Mouse (Mus musculus): ENCODE data around the gene Epb41. TPM values are rescaled to one million over a fixed set of nuclear protein-coding genes. Genes with fewer than 3 reads are reported as not detected.

The Epb41 gene
- polyA plus RNA-seq, 1 experiment from 2014 or later = 73.3 TPM

DNA sequence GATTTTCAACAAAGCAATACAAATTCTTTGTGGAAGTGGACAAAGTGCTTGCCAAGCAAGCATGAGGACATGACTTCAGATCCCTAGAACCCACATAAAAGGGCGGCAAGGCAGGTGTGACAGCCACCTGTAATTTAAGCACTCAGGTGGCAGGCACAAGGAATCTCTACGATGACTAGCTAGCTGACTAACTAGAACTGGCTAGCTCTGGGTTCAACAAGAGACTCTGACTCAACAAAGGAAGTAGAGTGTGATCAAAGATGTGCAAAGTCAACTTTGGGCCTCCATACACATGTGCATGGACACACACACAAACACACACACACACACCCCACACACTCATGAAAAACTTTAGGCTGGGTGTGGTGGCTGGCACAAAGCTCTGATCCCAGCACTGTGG is 35.6 kb downstream of the Epb41 start:
- no peak for ATAC-seq (ENCODE audit: low FRiP score)
- WGBS = 98% methylated on average over 2 of the region's 2 CpGs
- H3K9me3 ChIP-seq (ENCODE audit: control insufficient read depth, low read length) = no peaks in the 10 kb centered on the region
- no peak overlapping the region for H3K4me3 ChIP-seq (replicated peaks; ENCODE audit: low read length)
- no peaks in the 10 kb centered on the region for H3K36me3 ChIP-seq (replicated peaks; ENCODE audit: control insufficient read depth, insufficient read depth)
- no peaks in the 10 kb centered on the region for H3K27me3 ChIP-seq (ENCODE audit: control insufficient read depth, insufficient read depth, low read length)
- H3K27ac ChIP-seq = no peak overlapping the region
- no peak for DNase-seq (ENCODE audit: low spot score)
- no peak overlapping the region for H3K9ac ChIP-seq
- H3K4me1 ChIP-seq (replicated peaks; ENCODE audit: control insufficient read depth, insufficient read depth, low read length) = peaks cover 28% of the 10 kb centered on the region
- no peak overlapping the region for H3K4me2 ChIP-seq (replicated peaks)

DNA sequence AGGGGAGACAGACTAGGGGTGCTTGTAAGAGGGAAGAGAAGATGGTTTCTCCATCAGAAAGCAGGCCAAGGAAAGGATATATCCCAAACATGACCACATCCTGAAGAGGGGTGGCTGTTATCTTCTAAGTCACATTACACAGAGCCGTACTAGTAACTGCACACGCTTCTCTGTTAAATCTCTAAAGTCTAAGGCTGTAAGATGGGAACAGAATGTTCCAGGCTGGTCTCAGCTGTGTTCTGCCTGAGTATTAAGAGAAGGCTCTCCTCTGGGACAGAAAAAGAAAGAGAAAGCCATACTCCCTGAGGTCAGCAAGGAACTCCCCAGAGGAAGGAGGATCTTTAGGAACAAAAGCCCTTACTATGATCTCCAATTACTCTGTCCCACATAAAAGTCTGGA is 36.3 kb downstream of the Epb41 start:
- no peak overlapping the region for H3K9ac ChIP-seq
- peak overlapping the region; percentile 3; the same call in 1 of the 2 replicates for H3K27ac ChIP-seq

DNA sequence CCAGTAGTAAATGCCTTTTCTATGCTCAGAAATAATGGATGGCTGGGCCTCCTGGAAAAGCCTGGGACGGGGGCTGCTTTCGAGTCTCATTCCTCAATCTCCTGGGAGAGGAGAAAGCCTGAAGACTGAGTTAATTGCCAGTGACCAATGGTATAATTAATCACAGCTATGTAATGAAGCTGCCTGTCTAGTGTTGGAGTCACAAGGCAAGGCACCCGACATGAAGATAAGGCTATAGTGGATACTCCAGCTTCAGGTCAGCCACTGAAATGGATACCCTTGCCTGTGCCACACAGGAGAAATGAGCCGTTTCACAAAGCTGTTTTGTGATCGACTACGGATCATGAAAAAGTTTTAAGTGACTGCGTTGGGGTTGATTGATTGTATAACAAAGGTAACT is 37.1 kb downstream of the Epb41 start:
- Histone ChIP-seq H3K4me3 (replicated peaks; ENCODE audit: low read length) (no peak overlapping the region), H3K36me3 (replicated peaks; ENCODE audit: control insufficient read depth, insufficient read depth) (no peaks in the 10 kb centered on the region), H3K9ac (no peak overlapping the region), H3K9me3 (ENCODE audit: control insufficient read depth, low read length) (no peaks in the 10 kb centered on the region), H3K27ac (0 out of 2 replicates have a peak overlapping the region, but pooled peaks have one; percentile 3), H3K4me1 (replicated peaks; ENCODE audit: control insufficient read depth, insufficient read depth, low read length) (peaks cover 24% of the 10 kb centered on the region), H3K27me3 (ENCODE audit: control insufficient read depth, insufficient read depth, low read length) (no peaks in the 10 kb centered on the region), H3K4me2 (replicated peaks) (0 out of 2 replicates have a peak overlapping the region, but pooled peaks have one; percentile 6)
- WGBS = 28% methylated on average over 7 of the region's 7 CpGs
- DNase-seq (ENCODE audit: low spot score) (no peak), ATAC-seq (ENCODE audit: low FRiP score) (no peak)

More for the DNA sequence above, 36.3 kb downstream of the Epb41 start:
- no peak overlapping the region for H3K4me3 ChIP-seq (replicated peaks; ENCODE audit: low read length)
- H3K4me2 ChIP-seq (replicated peaks) = no peak overlapping the region
- no peaks in the 10 kb centered on the region for H3K9me3 ChIP-seq (ENCODE audit: control insufficient read depth, low read length)
- peaks cover 25% of the 10 kb centered on the region for H3K4me1 ChIP-seq (replicated peaks; ENCODE audit: control insufficient read depth, insufficient read depth, low read length)
- no peak for ATAC-seq (ENCODE audit: low FRiP score)
- H3K36me3 ChIP-seq (replicated peaks; ENCODE audit: control insufficient read depth, insufficient read depth) = no peaks in the 10 kb centered on the region
- H3K27me3 ChIP-seq (ENCODE audit: control insufficient read depth, insufficient read depth, low read length) = no peaks in the 10 kb centered on the region
- WGBS = 51% methylated on average over 2 of the region's 2 CpGs
- no peak for DNase-seq (ENCODE audit: low spot score)

DNA sequence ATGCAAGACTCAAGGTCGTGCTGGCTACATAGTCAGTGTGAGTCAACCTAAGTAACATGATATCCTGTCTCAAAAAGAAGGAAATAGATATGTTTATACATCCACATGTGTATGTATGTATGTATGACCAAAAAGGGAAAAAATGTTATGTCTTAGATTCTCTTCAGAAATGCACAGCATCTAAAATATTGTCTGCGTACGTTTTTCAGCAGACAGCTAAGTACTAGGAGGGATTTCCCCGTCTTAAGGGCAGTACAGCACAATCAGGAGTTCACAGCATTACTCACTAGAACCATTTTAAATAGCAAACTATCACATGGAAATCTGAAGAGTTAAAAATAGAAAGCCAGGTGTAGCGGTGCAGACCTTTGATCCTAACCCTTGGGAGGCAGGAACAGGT is 38.0 kb downstream of the Epb41 start:
- 82% methylated on average over 5 of the region's 5 CpGs for WGBS
- DNase-seq (ENCODE audit: low spot score) = no peak
- Histone ChIP-seq H3K9ac (no peak overlapping the region), H3K9me3 (ENCODE audit: control insufficient read depth, low read length) (no peaks in the 10 kb centered on the region), H3K4me1 (replicated peaks; ENCODE audit: control insufficient read depth, insufficient read depth, low read length) (peaks cover 24% of the 10 kb centered on the region), H3K4me2 (replicated peaks) (no peak overlapping the region), H3K27ac (peak overlapping the region; percentile 17; the same call in 1 of the 2 replicates), H3K4me3 (replicated peaks; ENCODE audit: low read length) (no peak overlapping the region), H3K27me3 (ENCODE audit: control insufficient read depth, insufficient read depth, low read length) (no peaks in the 10 kb centered on the region), H3K36me3 (replicated peaks; ENCODE audit: control insufficient read depth, insufficient read depth) (no peaks in the 10 kb centered on the region)
- ATAC-seq (ENCODE audit: low FRiP score) = no peak

GRCm38 (mm10) chr4:132034242-132034641 is 40.9 kb downstream of the Epb41 start:
- Histone ChIP-seq H3K4me3 (replicated peaks; ENCODE audit: low read length) (no peak overlapping the region), H3K4me2 (replicated peaks) (no peak overlapping the region), H3K9ac (no peak overlapping the region), H3K4me1 (replicated peaks; ENCODE audit: control insufficient read depth, insufficient read depth, low read length) (peaks cover 21% of the 10 kb centered on the region), H3K36me3 (replicated peaks; ENCODE audit: control insufficient read depth, insufficient read depth) (no peaks in the 10 kb centered on the region), H3K27me3 (ENCODE audit: control insufficient read depth, insufficient read depth, low read length) (no peaks in the 10 kb centered on the region), H3K9me3 (ENCODE audit: control insufficient read depth, low read length) (no peaks in the 10 kb centered on the region), H3K27ac (0 out of 2 replicates have a peak overlapping the region, but pooled peaks have one; percentile 57)
- ATAC-seq (ENCODE audit: low FRiP score) (no peak), DNase-seq (ENCODE audit: low spot score) (no peak)
- WGBS = 10% methylated on average over 2 of the region's 2 CpGs

DNA sequence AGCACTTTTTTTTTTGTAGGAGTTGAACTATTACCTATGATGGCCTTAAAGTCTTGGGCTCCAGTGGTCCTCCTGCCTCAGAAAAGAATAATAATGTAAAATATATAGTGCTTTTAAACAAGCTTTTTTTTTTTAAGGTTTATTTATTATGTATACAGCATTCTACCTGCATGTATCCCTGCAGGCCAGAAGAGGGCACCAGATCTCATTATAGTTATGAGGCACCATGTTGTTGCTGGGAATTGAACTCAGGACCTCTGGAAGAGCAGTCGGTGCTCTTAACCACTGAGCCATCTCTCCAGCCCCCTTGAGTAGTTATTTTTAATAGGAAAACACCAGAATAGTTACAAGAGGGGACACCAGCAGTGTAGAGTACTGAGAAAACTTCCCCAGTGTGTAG is 41.9 kb downstream of the Epb41 start:
- Histone ChIP-seq H3K4me1 (replicated peaks; ENCODE audit: control insufficient read depth, insufficient read depth, low read length) (peaks cover 18% of the 10 kb centered on the region), H3K9ac (no peak overlapping the region), H3K36me3 (replicated peaks; ENCODE audit: control insufficient read depth, insufficient read depth) (no peaks in the 10 kb centered on the region), H3K4me3 (replicated peaks; ENCODE audit: low read length) (no peak overlapping the region), H3K27me3 (ENCODE audit: control insufficient read depth, insufficient read depth, low read length) (no peaks in the 10 kb centered on the region), H3K27ac (no peak overlapping the region), H3K9me3 (ENCODE audit: control insufficient read depth, low read length) (no peaks in the 10 kb centered on the region), H3K4me2 (replicated peaks) (no peak overlapping the region)
- 76% methylated on average over 1 of the region's 1 CpGs for WGBS
- no peak for ATAC-seq (ENCODE audit: low FRiP score)
- no peak for DNase-seq (ENCODE audit: low spot score)

DNA sequence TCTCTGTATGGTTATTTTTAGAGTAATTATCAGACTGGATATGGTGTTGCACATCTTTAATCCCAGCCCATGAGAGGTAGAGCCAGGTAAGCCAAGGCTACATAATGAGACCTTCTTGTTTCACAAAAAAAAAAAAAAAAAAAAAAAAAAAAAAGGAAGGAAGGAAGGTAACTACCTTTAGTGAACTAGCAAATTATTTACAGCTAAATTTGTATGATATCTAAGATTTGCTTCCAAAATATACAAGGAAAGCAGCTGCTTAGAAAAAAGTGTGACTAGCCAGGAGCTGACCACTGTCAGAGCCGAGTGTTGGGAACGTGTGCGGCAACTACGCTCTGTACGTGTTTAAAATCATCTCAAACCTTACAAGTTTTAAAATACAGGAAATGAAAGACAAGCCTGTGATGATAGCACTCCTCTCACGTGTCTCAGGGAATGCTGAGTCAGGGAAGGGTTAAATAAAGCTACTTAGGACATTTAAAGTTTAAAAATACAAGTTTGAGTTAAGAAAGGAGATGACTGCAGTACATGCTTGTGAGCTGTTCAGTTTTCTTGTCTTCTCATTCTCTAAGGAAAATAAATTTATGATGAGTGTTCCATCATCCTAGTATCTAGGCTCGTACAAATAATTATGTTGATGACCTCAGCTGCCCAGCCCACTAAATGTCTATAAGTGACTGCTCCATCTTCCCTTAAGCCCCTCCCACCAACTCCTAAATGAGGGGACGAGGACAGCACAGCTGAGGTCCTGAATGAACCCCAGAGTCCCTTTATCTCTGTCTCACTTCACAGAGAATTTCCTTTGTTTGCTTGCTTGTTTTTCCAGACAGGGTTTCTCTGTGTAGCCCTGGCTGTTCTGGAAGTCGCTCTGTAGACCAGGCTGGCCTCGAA is 45.0 kb downstream of the Epb41 start:
- no peak for ATAC-seq (ENCODE audit: low FRiP score)
- no peak for DNase-seq (ENCODE audit: low spot score)
- no peak overlapping the region for H3K4me3 ChIP-seq (replicated peaks; ENCODE audit: low read length)
- H3K4me2 ChIP-seq (replicated peaks) = no peak overlapping the region
- H3K9me3 ChIP-seq (ENCODE audit: control insufficient read depth, low read length) = no peaks in the 10 kb centered on the region
- no peak overlapping the region for H3K9ac ChIP-seq
- no peaks in the 10 kb centered on the region for H3K27me3 ChIP-seq (ENCODE audit: control insufficient read depth, insufficient read depth, low read length)
- H3K4me1 ChIP-seq (replicated peaks; ENCODE audit: control insufficient read depth, insufficient read depth, low read length) = peaks cover 22% of the 10 kb centered on the region
- H3K36me3 ChIP-seq (replicated peaks; ENCODE audit: control insufficient read depth, insufficient read depth) = no peaks in the 10 kb centered on the region
- WGBS = 61% methylated on average over 10 of the region's 10 CpGs
- H3K27ac ChIP-seq = no peak overlapping the region

DNA sequence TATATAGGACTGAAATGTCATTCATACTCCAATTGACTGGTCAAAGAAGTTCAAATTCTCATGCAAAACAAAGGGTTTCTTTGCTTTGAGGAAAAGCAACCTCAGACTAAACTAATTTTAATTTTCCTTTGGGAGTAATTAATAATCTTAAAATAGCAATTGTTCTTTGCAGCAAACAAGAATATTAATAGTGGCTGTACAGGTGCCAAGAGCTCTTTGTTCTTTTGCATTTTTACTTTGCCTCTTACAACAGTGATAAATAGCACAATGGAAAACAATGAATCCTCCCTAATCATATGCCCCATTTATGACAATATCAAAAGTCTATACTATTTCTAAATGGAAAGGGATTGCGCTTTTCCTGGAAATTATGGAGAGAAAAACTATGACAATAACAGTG is 47.3 kb downstream of the Epb41 start:
- no peak for ATAC-seq (ENCODE audit: low FRiP score)
- Histone ChIP-seq H3K9me3 (ENCODE audit: control insufficient read depth, low read length) (no peaks in the 10 kb centered on the region), H3K27me3 (ENCODE audit: control insufficient read depth, insufficient read depth, low read length) (no peaks in the 10 kb centered on the region), H3K4me1 (replicated peaks; ENCODE audit: control insufficient read depth, insufficient read depth, low read length) (peaks cover 21% of the 10 kb centered on the region), H3K4me2 (replicated peaks) (no peak overlapping the region), H3K4me3 (replicated peaks; ENCODE audit: low read length) (no peak overlapping the region), H3K36me3 (replicated peaks; ENCODE audit: control insufficient read depth, insufficient read depth) (no peaks in the 10 kb centered on the region), H3K27ac (no peak overlapping the region), H3K9ac (no peak overlapping the region)
- no peak for DNase-seq (ENCODE audit: low spot score)
- 90% methylated on average over 1 of the region's 1 CpGs for WGBS

DNA sequence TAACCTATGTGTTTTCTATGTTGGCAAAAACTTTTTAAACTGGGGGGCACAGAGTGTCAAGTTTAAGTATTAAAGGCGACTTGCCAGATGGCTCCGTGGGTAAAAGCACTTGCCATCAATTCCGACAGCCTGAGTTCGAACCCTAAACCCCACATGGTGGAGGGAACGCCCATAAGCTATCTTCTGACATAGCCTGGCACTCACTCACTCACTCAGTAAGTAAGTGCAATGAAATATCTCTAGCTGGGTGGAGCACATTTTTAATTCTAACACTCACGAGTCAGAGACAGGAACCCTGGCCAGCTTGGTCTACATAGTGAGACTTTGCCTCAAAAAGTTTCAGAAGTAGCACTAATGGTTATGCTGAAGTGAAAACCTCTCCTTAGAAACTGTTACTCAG is 48.0 kb downstream of the Epb41 start:
- no peak overlapping the region for H3K4me2 ChIP-seq (replicated peaks)
- no peaks in the 10 kb centered on the region for H3K36me3 ChIP-seq (replicated peaks; ENCODE audit: control insufficient read depth, insufficient read depth)
- no peak overlapping the region for H3K27ac ChIP-seq
- no peak overlapping the region for H3K4me3 ChIP-seq (replicated peaks; ENCODE audit: low read length)
- H3K9ac ChIP-seq = no peak overlapping the region
- DNase-seq (ENCODE audit: low spot score) (no peak), ATAC-seq (ENCODE audit: low FRiP score) (no peak)
- H3K4me1 ChIP-seq (replicated peaks; ENCODE audit: control insufficient read depth, insufficient read depth, low read length) = peaks cover 21% of the 10 kb centered on the region
- no peaks in the 10 kb centered on the region for H3K27me3 ChIP-seq (ENCODE audit: control insufficient read depth, insufficient read depth, low read length)
- H3K9me3 ChIP-seq (ENCODE audit: control insufficient read depth, low read length) = no peaks in the 10 kb centered on the region
- WGBS = 82% methylated on average over 6 of the region's 6 CpGs
